Mouse (Mus musculus): ENCODE results near the gene 4931406P16Rik.
A peak's percentile ranks its signal among the peaks of the same experiment; 100 is the strongest.
"Not testable (repeated sequence)": the region's sequence is repeated elsewhere in the genome, so short reads cannot be mapped to it uniquely, and the experiment has no call there.

4931406P16Rik gene

GRCm38 (mm10) chr7:34213281-34213680 lies 100.1 kb downstream of the 4931406P16Rik start:
- DNase-seq (ENCODE audit: low spot score): no peak

- no peak for DNase-seq (ENCODE audit: low spot score)
Observed at GRCm38 (mm10) chr7:34208027-34208745, 105.2 kb downstream of the 4931406P16Rik start.

GRCm38 (mm10) chr7:34206331-34206730 lies 107.0 kb downstream of the 4931406P16Rik start:
- no peak for DNase-seq (ENCODE audit: low spot score)

GRCm38 (mm10) chr7:34202147-34202546 lies 111.2 kb downstream of the 4931406P16Rik start:
- not testable (repeated sequence) for DNase-seq (ENCODE audit: low spot score)

- no peak for DNase-seq (ENCODE audit: low spot score)
Observed at GRCm38 (mm10) chr7:34200829-34201228, 112.5 kb downstream of the 4931406P16Rik start.

GRCm38 (mm10) chr7:34198346-34198745 lies 115.0 kb downstream of the 4931406P16Rik start:
- DNase-seq (ENCODE audit: low spot score): peak; percentile 27

- peak; percentile 87 for DNase-seq (ENCODE audit: low spot score)
Observed at GRCm38 (mm10) chr7:34196132-34197128, 116.9 kb downstream of the 4931406P16Rik start, which contains the start of gene Pdcd2l. TSS of gene Pdcd2l (minus strand) at chr7:34196661.

GRCm38 (mm10) chr7:34195632-34196031 lies 117.7 kb downstream of the 4931406P16Rik start:
- DNase-seq (ENCODE audit: low spot score): peak; percentile 29

- no peak for DNase-seq (ENCODE audit: low spot score)
Observed at GRCm38 (mm10) chr7:34192825-34193224, 120.5 kb downstream of the 4931406P16Rik start.

GRCm38 (mm10) chr7:34189376-34189989 lies 123.9 kb downstream of the 4931406P16Rik start:
- DNase-seq (ENCODE audit: low spot score): no peak

Data from MN1 (cell line).